Mouse (Mus musculus): ENCODE measurements around the gene Hmgcs2.

The Hmgcs2 gene

GRCm38 (mm10) chr3:98336661-98337654, 56.7 kb downstream of the Hmgcs2 start:
- in situ Hi-C loops (cut with MboI, MseI): loop anchor here (10.0 kb wide), 3 partner anchors 412 to 1828 kb away; partner anchors contain the start of genes Gdap2, Wars2 and Wdr3

GRCm38 (mm10) chr3:98338584-98339041, 58.4 kb downstream of the Hmgcs2 start:
- in situ Hi-C loops (cut with MboI, MseI): loop anchor here (10.0 kb wide), 3 partner anchors 414 to 1826 kb away; partner anchors contain the start of genes Gdap2, Wars2 and Wdr3

- in situ Hi-C loops (cut with MboI, MseI): loop anchor here (10.0 kb wide), 3 partner anchors 414 to 1826 kb away; partner anchors contain the start of genes Gdap2, Wars2 and Wdr3
Observed at GRCm38 (mm10) chr3:98339097-98339705, 59.0 kb downstream of the Hmgcs2 start.

GRCm38 (mm10) chr3:98339706-98340109, 59.5 kb downstream of the Hmgcs2 start, which contains the start of gene Phgdh:
Phgdh (minus strand) TSS chr3:98339990.
- in situ Hi-C loops (cut with MboI, MseI): loop anchor here (10.0 kb wide), 3 partner anchors 415 to 1825 kb away; partner anchors contain the start of genes Gdap2, Wars2 and Wdr3

GRCm38 (mm10) chr3:98340818-98341594, 60.8 kb downstream of the Hmgcs2 start:
- in situ Hi-C loops (cut with MboI, MseI): no loop called here

- in situ Hi-C loops (cut with MboI, MseI): no loop called here
Observed at GRCm38 (mm10) chr3:98343235-98343634, 63.0 kb downstream of the Hmgcs2 start.

GRCm38 (mm10) chr3:98348106-98348505, 67.9 kb downstream of the Hmgcs2 start:
- in situ Hi-C loops (cut with MboI, MseI): no loop called here

GRCm38 (mm10) chr3:98348705-98349104, 68.5 kb downstream of the Hmgcs2 start:
- in situ Hi-C loops (cut with MboI, MseI): no loop called here

- in situ Hi-C loops (cut with MboI, MseI): loop anchor here (25.0 kb wide), 1 partner anchor 208 kb away; no protein-coding TSS in a partner anchor
Observed at GRCm38 (mm10) chr3:98353892-98354291, 73.7 kb downstream of the Hmgcs2 start.

- in situ Hi-C loops (cut with MboI, MseI): loop anchor here (5.0 to 25.0 kb wide), 2 partner anchors 87 to 207 kb away; no protein-coding TSS in a partner anchor
Observed at GRCm38 (mm10) chr3:98355344-98356025, 75.2 kb downstream of the Hmgcs2 start.

GRCm38 (mm10) chr3:98356026-98356365, 75.8 kb downstream of the Hmgcs2 start:
- in situ Hi-C loops (cut with MboI, MseI): loop anchor here (5.0 to 25.0 kb wide), 2 partner anchors 86 to 206 kb away; no protein-coding TSS in a partner anchor

GRCm38 (mm10) chr3:98356632-98357370, 76.6 kb downstream of the Hmgcs2 start:
- in situ Hi-C loops (cut with MboI, MseI): loop anchor here (5.0 to 25.0 kb wide), 2 partner anchors 86 to 206 kb away; no protein-coding TSS in a partner anchor

Measured in regulatory T cell (primary cell).